Mouse (Mus musculus) neural tube, embryonic 15.5 days (tissue): Measurements from ENCODE around the gene Odf3l1. TPM values are rescaled to one million over a fixed set of nuclear protein-coding genes. Genes with fewer than 3 reads are reported as not detected.
"Not testable (repeated sequence)": the region's sequence is repeated elsewhere in the genome, so short reads cannot be mapped to it uniquely, and the experiment has no call there.

Experiments
- ATAC-seq: fragments of 200-750 bp; cut with Nextera tagmentation; 2 replicates; pipeline ENCODE4 v1.8.0; 2017; ENCODE audit warnings: mild to moderate bottlenecking, moderate TSS enrichment, moderate library complexity; ENCODE audit not compliant: low FRiP score
- H3K27ac ChIP-seq: fragments of 300-500 bp; sonication (generic); replicated peaks from 2 replicates; pipeline ENCODE4 v1.5.1; 2015; ENCODE audit warnings: mild to moderate bottlenecking, inconsistent platforms
- H3K27me3 ChIP-seq: fragments of 300-500 bp; sonication (generic); replicated peaks from 2 replicates; pipeline ENCODE4 v1.6.1; 2015; ENCODE audit warnings: inconsistent platforms
- H3K36me3 ChIP-seq: fragments of 300-500 bp; sonication (generic); 2 replicates; pipeline ENCODE4 v1.6.1; 2015; ENCODE audit warnings: inconsistent platforms
- H3K4me1 ChIP-seq: fragments of 300-500 bp; sonication (generic); 2 replicates; pipeline ENCODE4 v1.6.1; 2015; ENCODE audit warnings: inconsistent platforms
- H3K4me2 ChIP-seq: fragments of 300-500 bp; sonication (generic); 2 replicates; pipeline ENCODE4 v1.6.1; 2015; ENCODE audit warnings: inconsistent platforms, mild to moderate bottlenecking, moderate library complexity
- H3K4me3 ChIP-seq: fragments of 300-500 bp; sonication (generic); replicated peaks from 2 replicates; pipeline ENCODE4 v1.5.1; 2015; ENCODE audit warnings: mild to moderate bottlenecking, inconsistent platforms
- H3K9ac ChIP-seq: fragments of 300-500 bp; sonication (generic); replicated peaks from 2 replicates; pipeline ENCODE4 v1.6.1; 2015; ENCODE audit warnings: mild to moderate bottlenecking, inconsistent platforms
- H3K9me3 ChIP-seq: fragments of 300-500 bp; sonication (generic); replicated peaks from 2 replicates; pipeline ENCODE4 v1.6.1; 2016; ENCODE audit warnings: inconsistent platforms
- WGBS: fragments of 180-500 bp; shearing (Covaris S2); methylation state at CpG from one replicate; pipeline ENCODE4 v1.1.7; 2015; ENCODE audit warnings: mixed read lengths; 5-methylcytosine and 5-hydroxymethylcytosine counted together
- polyA plus RNA-seq: library from polyadenylated mRNA; unstranded; fragments of >200 nt; fragmentation: Nextera tagmentation; extraction: Ambion mirVana; gene quantifications from 2 replicates; pipeline ENCODE4 v1.2.1, GENCODE M21; 2015

Gene Odf3l1
- polyA plus RNA-seq, result 0.28 and 0.40 TPM in 2 replicates

DNA sequence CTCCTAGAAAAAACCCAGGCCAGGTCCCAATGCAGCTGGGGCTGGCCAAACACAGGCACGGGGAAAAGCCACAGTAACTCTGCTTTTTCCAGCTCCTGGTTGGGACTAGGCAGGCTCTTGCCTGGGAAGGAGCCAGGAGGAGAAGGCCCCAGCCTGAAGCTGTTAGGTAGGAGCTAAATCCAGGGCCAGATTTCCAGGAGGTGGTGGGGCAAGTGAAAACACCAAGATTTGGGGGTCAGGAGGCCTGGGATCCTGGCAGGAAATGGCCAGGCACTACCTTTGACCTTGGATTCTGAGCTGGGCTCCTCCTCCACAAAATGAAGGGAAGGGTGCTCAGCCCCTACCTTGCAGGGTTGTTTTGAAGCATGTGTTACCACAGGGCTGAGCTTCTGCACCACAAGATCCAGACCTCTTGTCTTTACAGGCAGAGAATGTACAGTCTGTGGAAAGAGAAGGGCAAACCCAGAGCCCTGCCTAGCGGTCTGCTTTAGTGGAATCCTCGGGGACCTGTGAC lies at the start of gene Odf3l1:
Gene Odf3l1, minus strand, starts transcription at position 464 of the 514 bp plus-strand sequence.
- Histone ChIP-seq H3K27ac (0 out of 2 replicates have a peak within 1 kb of the TSS, but pooled peaks have one; percentile 37), H3K4me1 (peaks cover 23% of the 10 kb centered on the region), H3K36me3 (no peaks in the 10 kb centered on the region), H3K27me3 (peaks cover 29% of the 10 kb centered on the region), H3K4me2 (peak within 1 kb of the TSS; percentile 46), H3K4me3 (peak within 1 kb of the TSS; percentile 36), H3K9me3 (no peaks in the 10 kb centered on the region), H3K9ac (no peak within 1 kb of the TSS)
- ATAC-seq, result no peak
- 27% methylated on average over 3 of the region's 3 CpGs for WGBS

DNA sequence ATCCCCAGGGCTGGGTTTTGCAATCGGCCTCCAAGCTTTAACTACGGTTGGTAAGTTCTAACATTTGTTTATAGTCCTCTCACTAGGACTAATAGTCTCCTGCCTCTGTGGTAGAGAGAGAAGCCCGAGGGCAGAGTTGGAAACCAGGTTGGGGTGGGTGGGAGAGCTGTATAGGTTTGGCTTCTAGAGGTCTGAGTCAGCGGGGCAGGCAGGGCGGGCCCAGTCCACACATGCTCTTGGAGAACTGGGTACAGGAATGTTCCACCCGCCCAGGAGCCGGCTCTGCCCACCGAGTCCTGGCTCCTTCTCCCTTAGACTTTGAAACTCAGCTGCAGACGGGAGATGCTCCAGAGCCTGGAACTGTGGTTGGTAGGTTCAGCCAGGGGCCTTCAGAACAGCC lies 49.5 kb upstream of the Odf3l1 start:
- no peaks in the 10 kb centered on the region for H3K36me3 ChIP-seq
- no peaks in the 10 kb centered on the region for H3K27me3 ChIP-seq
- no peaks in the 10 kb centered on the region for H3K4me1 ChIP-seq
- H3K4me3 ChIP-seq, result no peak overlapping the region
- no peaks in the 10 kb centered on the region for H3K9me3 ChIP-seq
- H3K27ac ChIP-seq, result no peak overlapping the region
- H3K9ac ChIP-seq, result no peak overlapping the region
- no peak overlapping the region for H3K4me2 ChIP-seq
- ATAC-seq, result no peak
- 87% methylated on average over 9 of the region's 9 CpGs for WGBS

GRCm38 (mm10) chr9:56911017-56911416 lies 46.5 kb upstream of the Odf3l1 start:
- H3K4me2 ChIP-seq, result no peak overlapping the region
- H3K4me1 ChIP-seq, result no peaks in the 10 kb centered on the region
- no peak for ATAC-seq
- H3K27ac ChIP-seq, result no peak overlapping the region
- H3K4me3 ChIP-seq, result no peak overlapping the region
- no peak overlapping the region for H3K9ac ChIP-seq
- no peaks in the 10 kb centered on the region for H3K36me3 ChIP-seq
- 68% methylated on average over 1 of the region's 1 CpGs for WGBS
- H3K9me3 ChIP-seq, result no peaks in the 10 kb centered on the region
- H3K27me3 ChIP-seq, result no peaks in the 10 kb centered on the region

GRCm38 (mm10) chr9:56909991-56910390 lies 45.5 kb upstream of the Odf3l1 start:
- H3K27me3 ChIP-seq, H3K4me2 ChIP-seq, ATAC-seq, H3K4me3 ChIP-seq, H3K9me3 ChIP-seq, H3K27ac ChIP-seq, H3K4me1 ChIP-seq, H3K9ac ChIP-seq, H3K36me3 ChIP-seq: not testable (repeated sequence)
- 38% methylated on average over 4 of the region's 4 CpGs for WGBS

- WGBS, result 91% methylated on average over 9 of the region's 9 CpGs
- Histone ChIP-seq H3K9ac (no peak overlapping the region), H3K4me2 (no peak overlapping the region), H3K4me3 (no peak overlapping the region), H3K27me3 (no peaks in the 10 kb centered on the region), H3K27ac (no peak overlapping the region), H3K36me3 (no peaks in the 10 kb centered on the region), H3K9me3 (no peaks in the 10 kb centered on the region), H3K4me1 (no peaks in the 10 kb centered on the region)
- no peak for ATAC-seq
Observed at GRCm38 (mm10) chr9:56907549-56907948, 43.1 kb upstream of the Odf3l1 start.

- Histone ChIP-seq H3K4me3 (no peak overlapping the region), H3K9ac (no peak overlapping the region), H3K4me1 (no peaks in the 10 kb centered on the region), H3K4me2 (no peak overlapping the region), H3K36me3 (no peaks in the 10 kb centered on the region), H3K27me3 (no peaks in the 10 kb centered on the region), H3K27ac (no peak overlapping the region), H3K9me3 (no peaks in the 10 kb centered on the region)
- 77% methylated on average over 3 of the region's 3 CpGs for WGBS
- no peak for ATAC-seq
Observed at GRCm38 (mm10) chr9:56903662-56904061, 39.2 kb upstream of the Odf3l1 start.

- 75% methylated on average over 8 of the region's 8 CpGs for WGBS
- no peak for ATAC-seq
- H3K9me3 ChIP-seq, result no peaks in the 10 kb centered on the region
Observed at GRCm38 (mm10) chr9:56901187-56901586, 36.7 kb upstream of the Odf3l1 start.

GRCm38 (mm10) chr9:56900571-56900970 lies 36.1 kb upstream of the Odf3l1 start:
- no peaks in the 10 kb centered on the region for H3K27me3 ChIP-seq
- no peaks in the 10 kb centered on the region for H3K36me3 ChIP-seq
- H3K4me1 ChIP-seq, result no peaks in the 10 kb centered on the region
- no peaks in the 10 kb centered on the region for H3K9me3 ChIP-seq
- ATAC-seq, result no peak
- WGBS, result 77% methylated on average over 9 of the region's 9 CpGs
- no peak overlapping the region for H3K27ac ChIP-seq
- H3K4me3 ChIP-seq, result no peak overlapping the region
- H3K4me2 ChIP-seq, result no peak overlapping the region
- H3K9ac ChIP-seq, result no peak overlapping the region

More at GRCm38 (mm10) chr9:56901187-56901586, 36.7 kb upstream of the Odf3l1 start:
- Histone ChIP-seq H3K36me3 (no peaks in the 10 kb centered on the region), H3K9ac (no peak overlapping the region), H3K27ac (no peak overlapping the region), H3K4me1 (no peaks in the 10 kb centered on the region), H3K4me3 (no peak overlapping the region), H3K4me2 (no peak overlapping the region), H3K27me3 (no peaks in the 10 kb centered on the region)

GRCm38 (mm10) chr9:56900060-56900459 lies 35.6 kb upstream of the Odf3l1 start:
- no peaks in the 10 kb centered on the region for H3K36me3 ChIP-seq
- no peak overlapping the region for H3K9ac ChIP-seq
- no peak overlapping the region for H3K4me2 ChIP-seq
- H3K27ac ChIP-seq, result no peak overlapping the region
- H3K4me3 ChIP-seq, result no peak overlapping the region
- ATAC-seq, result no peak
- no peaks in the 10 kb centered on the region for H3K4me1 ChIP-seq
- H3K9me3 ChIP-seq, result no peaks in the 10 kb centered on the region
- H3K27me3 ChIP-seq, result no peaks in the 10 kb centered on the region

DNA sequence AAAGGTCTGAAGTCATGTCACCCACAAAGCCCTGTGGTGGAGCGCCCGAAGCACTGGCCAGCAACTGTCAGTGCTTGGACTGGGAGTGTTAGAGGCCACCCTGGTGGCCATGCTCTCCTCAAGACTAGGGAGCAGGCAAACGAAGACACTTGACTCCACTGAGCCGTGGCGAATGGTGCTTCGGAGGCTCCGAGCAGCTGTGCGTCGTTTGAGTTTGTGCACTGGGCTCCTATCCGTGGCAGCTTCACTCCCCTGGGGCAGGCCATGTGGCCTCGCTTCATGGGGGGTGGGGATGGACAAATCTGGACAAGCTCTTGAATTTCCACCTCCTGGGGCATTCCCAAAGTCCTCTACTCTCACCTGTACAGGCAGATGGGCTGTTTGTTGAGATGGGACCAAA lies 34.9 kb upstream of the Odf3l1 start:
- no peaks in the 10 kb centered on the region for H3K4me1 ChIP-seq
- no peak overlapping the region for H3K4me3 ChIP-seq
- no peak overlapping the region for H3K9ac ChIP-seq
- ATAC-seq, result no peak
- no peaks in the 10 kb centered on the region for H3K27me3 ChIP-seq
- no peak overlapping the region for H3K27ac ChIP-seq
- H3K4me2 ChIP-seq, result no peak overlapping the region
- WGBS, result 68% methylated on average over 11 of the region's 11 CpGs
- H3K36me3 ChIP-seq, result no peaks in the 10 kb centered on the region
- H3K9me3 ChIP-seq, result no peaks in the 10 kb centered on the region

- H3K4me1 ChIP-seq, result peaks cover 15% of the 10 kb centered on the region
- H3K4me3 ChIP-seq, result no peak overlapping the region
- no peak for ATAC-seq
- WGBS, result 92% methylated on average over 12 of the region's 12 CpGs
- H3K27ac ChIP-seq, result no peak overlapping the region
- H3K36me3 ChIP-seq, result no peaks in the 10 kb centered on the region
- H3K4me2 ChIP-seq, result no peak overlapping the region
- no peak overlapping the region for H3K9ac ChIP-seq
- H3K9me3 ChIP-seq, result no peaks in the 10 kb centered on the region
- H3K27me3 ChIP-seq, result 0 out of 2 replicates have a peak, but pooled peaks cover 3% of the 10 kb centered on the region
Observed at GRCm38 (mm10) chr9:56896779-56897178, 32.3 kb upstream of the Odf3l1 start.

DNA sequence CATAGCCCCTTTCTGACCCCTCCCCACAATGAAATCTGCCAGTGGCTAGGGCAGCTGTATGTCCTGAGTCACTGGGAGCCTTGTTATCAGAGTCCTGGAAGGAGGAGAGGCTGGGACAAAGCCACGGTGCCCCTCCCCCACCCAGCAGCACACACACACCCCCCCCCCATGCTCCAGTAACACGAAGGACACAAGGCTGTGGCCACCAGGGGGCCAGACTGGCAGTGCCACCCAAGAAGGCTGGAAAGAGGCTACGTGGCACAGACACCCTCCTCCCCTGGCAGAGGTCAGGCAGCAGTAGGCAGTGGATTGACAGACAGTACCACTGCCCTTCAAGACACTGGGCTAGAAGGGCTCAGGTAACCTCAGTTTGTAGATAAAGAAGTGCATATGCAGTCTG lies 29.5 kb upstream of the Odf3l1 start:
- no peaks in the 10 kb centered on the region for H3K36me3 ChIP-seq
- no peak overlapping the region for H3K9ac ChIP-seq
- H3K4me2 ChIP-seq, result no peak overlapping the region
- H3K4me1 ChIP-seq, result peaks cover 25% of the 10 kb centered on the region
- WGBS, result 8% methylated on average over 3 of the region's 3 CpGs
- H3K27me3 ChIP-seq, result peaks cover 7% of the 10 kb centered on the region; the same call in 1 of the 2 replicates
- H3K4me3 ChIP-seq, result no peak overlapping the region
- no peak overlapping the region for H3K27ac ChIP-seq
- H3K9me3 ChIP-seq, result no peaks in the 10 kb centered on the region
- ATAC-seq, result no peak
